Mouse (Mus musculus) spleen, adult 2 months (tissue): ENCODE results near the gene Ccdc157.

Experiments used
- CTCF ChIP-seq: fragments of 200-500 bp; IDR thresholded peaks from 2 replicates; pipeline ENCODE4 v1.5.1; 2011; ENCODE audit warnings: mild to moderate bottlenecking, inconsistent platforms; ENCODE audit not compliant: insufficient read depth, insufficient read length, insufficient replicate concordance; ENCODE audit errors: extremely low read depth
- POLR2A ChIP-seq: fragments of 200-500 bp; IDR thresholded peaks from 2 replicates; pipeline ENCODE4 v1.6.1; 2011; ENCODE audit warnings: low read depth, low read length, inconsistent platforms

- no peak for TF ChIP-seq POLR2A
- no peak for TF ChIP-seq CTCF
Observed at GRCm38 (mm10) chr11:4115407-4115806, 44.7 kb downstream of the Ccdc157 start.
